Mouse (Mus musculus): ENCODE data around the gene Nedd1.

DNA sequence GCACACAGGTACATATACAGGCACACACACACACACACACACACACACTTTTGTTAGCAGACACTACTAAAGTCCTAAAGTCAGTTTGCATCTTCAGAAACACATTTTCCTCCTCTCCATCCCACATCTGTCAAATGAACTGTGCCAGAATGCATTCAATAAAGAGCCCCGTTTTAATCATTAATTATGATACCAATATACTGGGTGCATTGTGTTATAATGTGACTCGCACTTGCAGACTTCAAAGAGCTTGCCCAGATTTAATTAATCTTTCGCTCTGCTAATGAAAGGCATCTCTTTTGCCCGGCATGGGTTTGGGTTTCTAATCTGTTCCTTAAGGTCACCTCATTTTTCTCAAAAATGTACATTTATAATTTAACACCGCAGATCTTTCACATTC lies 32.1 kb upstream of the Nedd1 start:
- TF ChIP-seq POLR2A (IDR thresholded peaks at IDR 0.05; ENCODE audit: extremely low read depth, insufficient read depth, low read length) (no peak), CTCF (IDR thresholded peaks at IDR 0.05; ENCODE audit: low read depth, low read length) (no peak)

Data from liver, adult 2 months (tissue).